Mouse (Mus musculus): ENCODE measurements around the gene Ctsw. TPM values are rescaled to one million over a fixed set of nuclear protein-coding genes. Genes with fewer than 3 reads are reported as not detected.

Gene Ctsw
- polyA plus RNA-seq, 2 experiments: 0.33 to 0.96 TPM

DNA sequence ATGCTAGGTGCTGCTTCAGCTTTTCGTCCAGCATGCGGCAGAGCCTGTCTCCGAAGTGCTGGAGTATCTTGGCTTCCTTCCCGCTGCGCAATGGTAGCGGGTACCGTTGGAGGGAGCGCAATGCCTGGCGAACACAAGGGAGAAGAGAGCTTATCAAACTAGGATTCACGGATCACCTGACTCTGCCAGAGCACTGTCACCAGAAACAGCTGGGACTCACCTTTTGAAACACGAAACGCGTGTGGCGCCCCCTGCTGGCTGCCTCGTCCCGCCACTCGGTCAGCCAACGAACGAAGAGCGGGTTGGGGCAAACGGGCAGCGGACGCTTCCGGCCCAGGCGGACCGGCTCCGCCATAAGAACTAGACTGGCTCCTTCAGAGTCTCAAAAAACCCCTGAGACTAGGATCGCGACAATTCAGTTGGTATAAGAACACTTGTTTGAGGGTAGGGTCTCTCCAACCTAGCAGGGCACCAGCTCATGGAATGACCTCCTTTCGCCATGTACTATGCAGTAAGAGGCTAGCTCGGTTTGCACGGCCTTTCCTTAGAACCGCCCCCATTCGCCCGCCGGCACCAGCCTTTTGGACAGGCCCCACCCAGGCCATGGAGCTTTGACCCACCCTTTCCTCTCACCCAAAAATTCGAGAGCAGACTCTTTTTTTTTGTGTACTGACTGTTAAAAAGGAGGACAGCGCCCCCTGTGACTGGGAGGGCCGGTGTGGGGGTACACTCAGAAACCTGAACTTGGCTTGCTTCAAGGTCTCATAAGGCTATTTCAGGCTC, 19.7 kb upstream of the Ctsw start, which contains the start of gene Mus81:
TSS of gene Mus81 (minus strand) at position 635 of the 783 bp plus-strand sequence.
- ATAC-seq (ENCODE audit: low FRiP score, low read depth) (peak; percentile 71), DNase-seq (ENCODE audit: low spot score) (peak; percentile 96)
- H3K4me3 ChIP-seq (replicated peaks; ENCODE audit: low read length): peak within 1 kb of the TSS; percentile 57
- no peaks in the 10 kb centered on the region for H3K27me3 ChIP-seq (ENCODE audit: control insufficient read depth, insufficient read depth, low read length)
- H3K9ac ChIP-seq (ENCODE audit: low read depth, low read length, severe bottlenecking): peak within 1 kb of the TSS; percentile 48
- under 1% methylated on average over 35 of the region's 39 CpGs for WGBS
- H3K27ac ChIP-seq (replicated peaks; ENCODE audit: low read depth, low read length): peak within 1 kb of the TSS; percentile 93
- TF ChIP-seq POLR2A (IDR thresholded peaks at IDR 0.05; ENCODE audit: borderline replicate concordance, extremely low read depth, insufficient read depth, insufficient read length): peak; percentile 27; the same call in 1 of the 2 replicates
- H3K4me2 ChIP-seq (replicated peaks; ENCODE audit: low read depth, low read length, severe bottlenecking): peak within 1 kb of the TSS; percentile 77
- peaks cover 19% of the 10 kb centered on the region for H3K4me1 ChIP-seq (ENCODE audit: control insufficient read depth, insufficient read depth, low read length)
- no peaks in the 10 kb centered on the region for H3K9me3 ChIP-seq (ENCODE audit: control insufficient read depth, low read length)
- peaks cover 43% of the 10 kb centered on the region for H3K36me3 ChIP-seq (ENCODE audit: control insufficient read depth, insufficient read depth, low read length)

GRCm38 (mm10) chr19:5486771-5487170, 18.5 kb upstream of the Ctsw start:
- no peak for DNase-seq (ENCODE audit: low spot score)
- Histone ChIP-seq H3K9me3 (ENCODE audit: control insufficient read depth, low read length) (no peaks in the 10 kb centered on the region), H3K27me3 (ENCODE audit: control insufficient read depth, insufficient read depth, low read length) (no peaks in the 10 kb centered on the region), H3K4me2 (replicated peaks; ENCODE audit: low read depth, low read length, severe bottlenecking) (peak overlapping the region; percentile 77), H3K27ac (replicated peaks; ENCODE audit: low read depth, low read length) (no peak overlapping the region), H3K4me1 (ENCODE audit: control insufficient read depth, insufficient read depth, low read length) (peaks cover 14% of the 10 kb centered on the region), H3K36me3 (ENCODE audit: control insufficient read depth, insufficient read depth, low read length) (peaks cover 47% of the 10 kb centered on the region), H3K9ac (ENCODE audit: low read depth, low read length, severe bottlenecking) (no peak overlapping the region), H3K4me3 (replicated peaks; ENCODE audit: low read length) (0 out of 2 replicates have a peak overlapping the region, but pooled peaks have one; percentile 57)
- 86% methylated on average over 4 of the region's 4 CpGs for WGBS
- no peak for TF ChIP-seq POLR2A (IDR thresholded peaks at IDR 0.05; ENCODE audit: borderline replicate concordance, extremely low read depth, insufficient read depth, insufficient read length)
- no peak for ATAC-seq (ENCODE audit: low FRiP score, low read depth)

DNA sequence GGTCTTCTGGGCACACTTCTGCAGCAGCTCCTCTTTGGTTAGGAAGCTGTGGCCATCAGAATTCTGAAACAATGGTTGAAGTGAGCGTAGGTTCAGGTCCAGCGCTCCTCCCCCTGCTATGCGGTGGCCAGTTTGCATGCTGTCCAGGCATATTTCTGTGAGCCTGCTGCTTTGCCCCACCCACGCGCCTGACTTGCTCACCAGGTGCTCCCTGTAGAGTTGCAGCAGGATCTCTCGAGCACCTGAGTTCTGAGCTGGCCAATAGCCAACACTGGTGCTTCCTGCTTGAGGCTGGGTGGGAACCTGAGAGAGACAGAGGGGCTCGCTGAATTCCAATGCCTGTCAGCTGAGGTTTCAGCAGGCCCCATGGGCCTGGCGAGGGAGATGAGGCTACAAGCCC, 18.0 kb upstream of the Ctsw start:
- H3K4me2 ChIP-seq (replicated peaks; ENCODE audit: low read depth, low read length, severe bottlenecking): no peak overlapping the region
- TF ChIP-seq POLR2A (IDR thresholded peaks at IDR 0.05; ENCODE audit: borderline replicate concordance, extremely low read depth, insufficient read depth, insufficient read length): no peak
- peaks cover 14% of the 10 kb centered on the region for H3K4me1 ChIP-seq (ENCODE audit: control insufficient read depth, insufficient read depth, low read length)
- H3K4me3 ChIP-seq (replicated peaks; ENCODE audit: low read length): no peak overlapping the region
- ATAC-seq (ENCODE audit: low FRiP score, low read depth) (no peak), DNase-seq (ENCODE audit: low spot score) (no peak)
- H3K27me3 ChIP-seq (ENCODE audit: control insufficient read depth, insufficient read depth, low read length): no peaks in the 10 kb centered on the region
- 79% methylated on average over 8 of the region's 8 CpGs for WGBS
- no peak overlapping the region for H3K27ac ChIP-seq (replicated peaks; ENCODE audit: low read depth, low read length)
- H3K9me3 ChIP-seq (ENCODE audit: control insufficient read depth, low read length): no peaks in the 10 kb centered on the region
- H3K36me3 ChIP-seq (ENCODE audit: control insufficient read depth, insufficient read depth, low read length): peaks cover 51% of the 10 kb centered on the region
- no peak overlapping the region for H3K9ac ChIP-seq (ENCODE audit: low read depth, low read length, severe bottlenecking)

DNA sequence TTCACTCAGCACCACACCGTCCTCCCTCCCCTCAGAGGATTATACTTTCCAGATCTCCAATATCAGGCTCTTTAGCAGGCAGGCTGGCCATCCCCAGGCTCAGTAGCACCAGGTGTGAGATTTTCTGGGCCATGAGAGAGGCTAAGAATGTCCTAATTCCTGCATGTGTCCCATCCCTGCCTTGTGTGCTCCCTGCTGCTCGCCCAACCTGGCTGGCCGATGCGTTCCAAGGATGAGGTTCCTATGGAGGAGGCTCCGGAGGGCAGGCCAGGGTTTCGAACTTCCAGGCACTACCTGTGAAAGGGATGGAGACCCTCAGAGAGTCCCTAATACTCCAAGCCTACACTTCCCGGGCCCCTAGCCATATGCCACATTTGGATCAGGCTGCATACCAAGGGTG, 17.5 kb upstream of the Ctsw start:
- Histone ChIP-seq H3K27me3 (ENCODE audit: control insufficient read depth, insufficient read depth, low read length) (no peaks in the 10 kb centered on the region), H3K4me3 (replicated peaks; ENCODE audit: low read length) (no peak overlapping the region), H3K4me2 (replicated peaks; ENCODE audit: low read depth, low read length, severe bottlenecking) (no peak overlapping the region), H3K36me3 (ENCODE audit: control insufficient read depth, insufficient read depth, low read length) (peaks cover 56% of the 10 kb centered on the region), H3K27ac (replicated peaks; ENCODE audit: low read depth, low read length) (no peak overlapping the region), H3K9ac (ENCODE audit: low read depth, low read length, severe bottlenecking) (no peak overlapping the region), H3K9me3 (ENCODE audit: control insufficient read depth, low read length) (no peaks in the 10 kb centered on the region), H3K4me1 (ENCODE audit: control insufficient read depth, insufficient read depth, low read length) (peaks cover 14% of the 10 kb centered on the region)
- ATAC-seq (ENCODE audit: low FRiP score, low read depth) (no peak), DNase-seq (ENCODE audit: low spot score) (no peak)
- 96% methylated on average over 7 of the region's 7 CpGs for WGBS
- TF ChIP-seq POLR2A (IDR thresholded peaks at IDR 0.05; ENCODE audit: borderline replicate concordance, extremely low read depth, insufficient read depth, insufficient read length): no peak

DNA sequence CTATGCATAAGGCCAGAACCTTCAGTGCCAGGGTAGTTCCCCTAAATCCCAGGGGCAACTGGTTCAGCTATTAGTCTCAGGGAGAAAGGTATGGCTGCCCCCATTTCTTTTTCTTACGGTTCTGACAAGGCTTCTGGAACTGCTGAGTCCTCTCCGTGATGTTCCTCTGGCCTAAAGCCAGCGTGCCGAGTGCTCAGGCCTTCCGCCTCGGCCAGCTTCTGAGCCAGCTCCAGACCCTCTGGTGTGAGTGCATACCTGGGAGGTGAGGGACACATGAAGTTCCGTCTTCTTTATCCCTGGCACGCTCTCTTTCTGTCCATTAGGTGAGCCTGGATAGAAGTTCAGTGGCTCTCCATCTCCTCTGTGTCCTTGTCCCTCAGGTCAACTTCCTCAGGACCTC, 17.1 kb upstream of the Ctsw start:
- peaks cover 61% of the 10 kb centered on the region for H3K36me3 ChIP-seq (ENCODE audit: control insufficient read depth, insufficient read depth, low read length)

More for the DNA sequence above, 17.1 kb upstream of the Ctsw start:
- no peak overlapping the region for H3K4me3 ChIP-seq (replicated peaks; ENCODE audit: low read length)
- no peak overlapping the region for H3K4me2 ChIP-seq (replicated peaks; ENCODE audit: low read depth, low read length, severe bottlenecking)
- no peaks in the 10 kb centered on the region for H3K27me3 ChIP-seq (ENCODE audit: control insufficient read depth, insufficient read depth, low read length)
- ATAC-seq (ENCODE audit: low FRiP score, low read depth) (no peak), DNase-seq (ENCODE audit: low spot score) (no peak)
- H3K27ac ChIP-seq (replicated peaks; ENCODE audit: low read depth, low read length): no peak overlapping the region
- TF ChIP-seq POLR2A (IDR thresholded peaks at IDR 0.05; ENCODE audit: borderline replicate concordance, extremely low read depth, insufficient read depth, insufficient read length): no peak
- H3K9ac ChIP-seq (ENCODE audit: low read depth, low read length, severe bottlenecking): no peak overlapping the region
- 91% methylated on average over 8 of the region's 8 CpGs for WGBS
- H3K9me3 ChIP-seq (ENCODE audit: control insufficient read depth, low read length): no peaks in the 10 kb centered on the region
- peaks cover 14% of the 10 kb centered on the region for H3K4me1 ChIP-seq (ENCODE audit: control insufficient read depth, insufficient read depth, low read length)
